Comparison of ENCODE assay signal across 8 mouse cellular contexts in genomic region chr1:38834899-38835298, GRCm38 (mm10). TPM values are rescaled to one million over a fixed set of nuclear protein-coding genes. Genes with fewer than 3 reads are reported as not detected.
DNase-seq lines count a peak whose midpoint lies in the region; ATAC-seq lines count a peak whose summit lies in the region.

No protein-coding gene starts in this region.

- peak overlapping the region; percentile 100 for H3K4me2 ChIP-seq in heart, embryonic 11.5 days
- H3K4me2 ChIP-seq in embryonic facial prominence, embryonic 15.5 days (replicated peaks): peak overlapping the region; percentile 98; the same call in 1 of the 2 replicates
- peak overlapping the region; percentile 99 for H3K4me2 ChIP-seq in stomach, embryonic 15.5 days

- no peaks in the 10 kb centered on the region for H3K9me3 ChIP-seq in heart, embryonic 11.5 days (replicated peaks; ENCODE audit: control insufficient read depth, low read length)
- no peaks in the 10 kb centered on the region for H3K9me3 ChIP-seq in heart, embryonic 10.5 days
- no peaks in the 10 kb centered on the region for H3K9me3 ChIP-seq in embryonic facial prominence, embryonic 15.5 days (replicated peaks)
- no peaks in the 10 kb centered on the region for H3K9me3 ChIP-seq in stomach, embryonic 15.5 days

- 28% methylated on average over 3 of the region's 3 CpGs for WGBS in heart, embryonic 11.5 days (ENCODE audit: insufficient replicate concordance)
- 24% methylated on average over 3 of the region's 3 CpGs for WGBS in heart, embryonic 10.5 days
- WGBS in embryonic facial prominence, embryonic 15.5 days: 34% methylated on average over 3 of the region's 3 CpGs
- 46% methylated on average over 3 of the region's 3 CpGs for WGBS in stomach, embryonic 15.5 days

- no peak for DNase-seq in heart, embryonic 10.5 days (ENCODE audit: low spot score)
- DNase-seq in urinary bladder, postnatal 14 days (ENCODE audit: low spot score): peak; percentile 16
- no peak for DNase-seq in urinary bladder, postnatal 4 days (ENCODE audit: low spot score in 2 of 2)
- DNase-seq in induced T-regulatory cell, adult 2 months (ENCODE audit: low read depth): peak; percentile 43

- H3K27me3 ChIP-seq in heart, embryonic 11.5 days (ENCODE audit: control insufficient read depth, insufficient read depth, low read length): peaks cover 33% of the 10 kb centered on the region
- H3K27me3 ChIP-seq in heart, embryonic 10.5 days (ENCODE audit: insufficient read depth, poor library complexity, severe bottlenecking): peaks cover 54% of the 10 kb centered on the region
- H3K27me3 ChIP-seq in embryonic facial prominence, embryonic 15.5 days: peaks cover 27% of the 10 kb centered on the region
- peaks cover 17% of the 10 kb centered on the region for H3K27me3 ChIP-seq in stomach, embryonic 15.5 days (replicated peaks)

- no peak overlapping the region for H3K27ac ChIP-seq in heart, embryonic 11.5 days (ENCODE audit: low read depth, low read length)
- H3K27ac ChIP-seq in heart, embryonic 10.5 days: no peak overlapping the region
- no peak overlapping the region for H3K27ac ChIP-seq in embryonic facial prominence, embryonic 15.5 days (replicated peaks)
- H3K27ac ChIP-seq in stomach, embryonic 15.5 days: no peak overlapping the region

- H3K36me3 ChIP-seq in heart, embryonic 11.5 days (ENCODE audit: control insufficient read depth, insufficient read depth, low read length): no peaks in the 10 kb centered on the region
- H3K36me3 ChIP-seq in heart, embryonic 10.5 days: no peaks in the 10 kb centered on the region
- no peaks in the 10 kb centered on the region for H3K36me3 ChIP-seq in embryonic facial prominence, embryonic 15.5 days
- H3K36me3 ChIP-seq in stomach, embryonic 15.5 days: no peaks in the 10 kb centered on the region

- no peak for ATAC-seq in heart, embryonic 11.5 days (replicated peaks; ENCODE audit: insufficient number of reproducible peaks, low FRiP score, low TSS enrichment)
- no peak for ATAC-seq in embryonic facial prominence, embryonic 15.5 days (ENCODE audit: insufficient number of reproducible peaks, low FRiP score, low TSS enrichment, low read depth)
- no peak for ATAC-seq in stomach, embryonic 15.5 days (ENCODE audit: insufficient read depth, low FRiP score, low read depth)
- no peak for ATAC-seq in granulocyte monocyte progenitor cell, adult 5-6 weeks (replicated peaks; ENCODE audit: poor library complexity, severe bottlenecking)

- no peak overlapping the region for H3K9ac ChIP-seq in heart, embryonic 11.5 days (ENCODE audit: low read depth, low read length)
- H3K9ac ChIP-seq in embryonic facial prominence, embryonic 15.5 days: no peak overlapping the region
- no peak overlapping the region for H3K9ac ChIP-seq in stomach, embryonic 15.5 days

- H3K4me3 ChIP-seq in heart, embryonic 11.5 days (ENCODE audit: low read depth, low read length): no peak overlapping the region
- H3K4me3 ChIP-seq in heart, embryonic 10.5 days: no peak overlapping the region
- peak overlapping the region; percentile 68 for H3K4me3 ChIP-seq in embryonic facial prominence, embryonic 15.5 days (replicated peaks)
- H3K4me3 ChIP-seq in stomach, embryonic 15.5 days (replicated peaks): peak overlapping the region; percentile 59; the same call in 1 of the 2 replicates

- H3K4me1 ChIP-seq in heart, embryonic 11.5 days (ENCODE audit: control insufficient read depth, insufficient read depth, low read length): no peaks in the 10 kb centered on the region; the same call in none of the 2 replicates
- peaks cover 11% of the 10 kb centered on the region for H3K4me1 ChIP-seq in heart, embryonic 10.5 days
- peaks cover 5% of the 10 kb centered on the region for H3K4me1 ChIP-seq in embryonic facial prominence, embryonic 15.5 days
- peaks cover 3% of the 10 kb centered on the region for H3K4me1 ChIP-seq in stomach, embryonic 15.5 days

RNA-seq across cellular contexts. Expression of gene Lonrf2, which starts 1.6 kb away (rescaled TPM):
- polyA plus RNA-seq in heart, embryonic 11.5 days (2014; fragmentation: Nextera tagmentation; extraction: Ambion mirVana): 0.84 and 0.93 TPM in 2 replicates
- polyA plus RNA-seq in heart, embryonic 10.5 days (2016; fragmentation: Nextera tagmentation; extraction: Ambion mirVana): 0.59 and 0.60 TPM in 2 replicates
- polyA plus RNA-seq in embryonic facial prominence, embryonic 15.5 days (2015; fragmentation: Nextera tagmentation; extraction: Ambion mirVana): 2.0 and 2.2 TPM in 2 replicates
- polyA plus RNA-seq in stomach, embryonic 15.5 days (2015; fragmentation: Nextera tagmentation; extraction: Ambion mirVana): 1.4 TPM in 2 replicates
- not detected in 2 replicates for total RNA-seq in granulocyte monocyte progenitor cell, adult 5-6 weeks (2014; fragmentation: Nextera tagmentation)
- total RNA-seq in granulocyte monocyte progenitor cell, adult 5-6 weeks (2017): 0.31 TPM in 1 of 2 replicates, not detected in the other

Comparison
In these comparisons a context has a peak if more than half of its experiments do, and no peak if none do; other contexts are left out.
1. DNase-seq: peak in urinary bladder, postnatal 14 days (single experiment) and induced T-regulatory cell, adult 2 months (single experiment); none in heart, embryonic 10.5 days (single experiment) and urinary bladder, postnatal 4 days (0 of 2).
2. H3K4me3 ChIP-seq: peak in embryonic facial prominence, embryonic 15.5 days (single experiment) and stomach, embryonic 15.5 days (single experiment); none in heart, embryonic 11.5 days (single experiment) and heart, embryonic 10.5 days (single experiment).
3. Peak in every context shown above with its lines, with median percentiles within 50 percentile points of each other: H3K4me2 ChIP-seq.